Mouse (Mus musculus) limb, embryonic 11.5 days (tissue): ENCODE data around the gene Gdpd1. TPM values are rescaled to one million over a fixed set of nuclear protein-coding genes. Genes with fewer than 3 reads are reported as not detected.
A peak's percentile ranks its signal among the peaks of the same experiment; 100 is the strongest.

ENCODE experiments used
- ATAC-seq: fragments of 200-750 bp; cut with Nextera tagmentation; 2 replicates; pipeline ENCODE4 v1.8.0; 2017; ENCODE audit warnings: low read depth; ENCODE audit not compliant: insufficient number of reproducible peaks, low FRiP score, low TSS enrichment
- DNase-seq: peaks from one replicate; pipeline ENCODE4 v3.0.0-alpha.2; 2015; ENCODE audit warnings: low spot score
- H3K27ac ChIP-seq: fragments of 300-500 bp; sonication (generic); replicated peaks from 2 replicates; pipeline ENCODE4 v1.5.1; 2014; ENCODE audit warnings: low read depth, mild to moderate bottlenecking, low read length
- H3K27me3 ChIP-seq: fragments of 300-500 bp; sonication (generic); 2 replicates; pipeline ENCODE4 v1.6.1; 2014; ENCODE audit warnings: mild to moderate bottlenecking, low read length, mixed read lengths; ENCODE audit not compliant: control insufficient read depth, insufficient read depth
- H3K36me3 ChIP-seq: fragments of 300-500 bp; sonication (generic); 2 replicates; pipeline ENCODE4 v1.6.1; 2014; ENCODE audit warnings: mild to moderate bottlenecking, low read length, moderate library complexity, mixed read lengths; ENCODE audit not compliant: control insufficient read depth, insufficient read depth
- H3K4me1 ChIP-seq: fragments of 300-500 bp; sonication (generic); 2 replicates; pipeline ENCODE4 v1.6.1; 2014; ENCODE audit warnings: low read length, mixed read lengths; ENCODE audit not compliant: control insufficient read depth, insufficient read depth
- H3K4me2 ChIP-seq: fragments of 300-500 bp; sonication (generic); 2 replicates; pipeline ENCODE4 v1.6.1; 2014; ENCODE audit warnings: low read depth, mild to moderate bottlenecking, moderate library complexity; ENCODE audit not compliant: severe bottlenecking
- H3K4me3 ChIP-seq: fragments of 300-500 bp; sonication (generic); 2 replicates; pipeline ENCODE4 v1.5.1; 2014; ENCODE audit warnings: low read depth, low read length
- H3K9ac ChIP-seq: fragments of 300-500 bp; sonication (generic); 2 replicates; pipeline ENCODE4 v1.6.1; 2014; ENCODE audit warnings: mild to moderate bottlenecking, low read length
- H3K9me3 ChIP-seq: fragments of 300-500 bp; sonication (generic); 2 replicates; pipeline ENCODE4 v1.6.1; 2016; ENCODE audit warnings: low read length; ENCODE audit not compliant: control insufficient read depth
- WGBS: fragments of 180-500 bp; shearing (Covaris S2); extraction: QIAGEN DNeasy Blood & Tissue Kit; methylation state at CpG from one replicate; pipeline ENCODE4 v1.1.7; 2014; 5-methylcytosine and 5-hydroxymethylcytosine counted together
- polyA plus RNA-seq: library from polyadenylated mRNA; unstranded; fragments of >200 nt; fragmentation: Nextera tagmentation; extraction: Ambion mirVana; gene quantifications from 2 replicates; pipeline ENCODE4 v1.2.1, GENCODE M21; 2014

The Gdpd1 gene
- 25.6 and 27.1 TPM in 2 replicates for polyA plus RNA-seq

GRCm38 (mm10) chr11:87073866-87074440 is at the start of gene Gdpd1:
Gene Gdpd1, minus strand, starts transcription at chr11:87074062.
- ATAC-seq, result peak; percentile 87
- Histone ChIP-seq H3K9ac (peak within 1 kb of the TSS; percentile 77), H3K4me1 (peaks cover 7% of the 10 kb centered on the region; the same call in 1 of the 2 replicates), H3K4me3 (peak within 1 kb of the TSS; percentile 57), H3K27me3 (no peaks in the 10 kb centered on the region), H3K27ac (no peak within 1 kb of the TSS; the same call in 1 of the 2 replicates), H3K36me3 (peaks cover 2% of the 10 kb centered on the region; the same call in 1 of the 2 replicates), H3K9me3 (no peaks in the 10 kb centered on the region), H3K4me2 (peak within 1 kb of the TSS; percentile 80)
- DNase-seq, result peak; percentile 92
- WGBS, result 1% methylated on average over 43 of the region's 43 CpGs

GRCm38 (mm10) chr11:87121864-87122263 is 48.0 kb upstream of the Gdpd1 start:
- Histone ChIP-seq H3K9ac (no peak overlapping the region), H3K9me3 (no peaks in the 10 kb centered on the region), H3K36me3 (peaks cover 27% of the 10 kb centered on the region), H3K27ac (no peak overlapping the region), H3K27me3 (no peaks in the 10 kb centered on the region), H3K4me1 (no peaks in the 10 kb centered on the region), H3K4me2 (no peak overlapping the region), H3K4me3 (no peak overlapping the region)
- DNase-seq, result no peak
- 87% methylated on average over 8 of the region's 8 CpGs for WGBS
- ATAC-seq, result no peak

- no peaks in the 10 kb centered on the region for H3K9me3 ChIP-seq
- peak overlapping the region; percentile 100 for H3K9ac ChIP-seq
- H3K4me2 ChIP-seq, result peak overlapping the region; percentile 43
- H3K36me3 ChIP-seq, result peaks cover 13% of the 10 kb centered on the region
- 0 out of 2 replicates have a peak, but pooled peaks cover 5% of the 10 kb centered on the region for H3K4me1 ChIP-seq
- no peak for ATAC-seq
- WGBS, result 10% methylated on average over 9 of the region's 9 CpGs
- peak overlapping the region; percentile 96 for H3K27ac ChIP-seq
- no peaks in the 10 kb centered on the region for H3K27me3 ChIP-seq
- H3K4me3 ChIP-seq, result peak overlapping the region; percentile 98
- DNase-seq, result no peak
Measured at GRCm38 (mm10) chr11:87110172-87110909, 36.5 kb upstream of the Gdpd1 start.

GRCm38 (mm10) chr11:87109519-87110171 is 35.8 kb upstream of the Gdpd1 start:
- Histone ChIP-seq H3K9ac (peak overlapping the region; percentile 100), H3K27me3 (no peaks in the 10 kb centered on the region), H3K36me3 (peaks cover 7% of the 10 kb centered on the region; the same call in 1 of the 2 replicates), H3K4me1 (0 out of 2 replicates have a peak, but pooled peaks cover 5% of the 10 kb centered on the region), H3K27ac (peak overlapping the region; percentile 96), H3K4me2 (peak overlapping the region; percentile 43), H3K9me3 (no peaks in the 10 kb centered on the region), H3K4me3 (peak overlapping the region; percentile 98)
- WGBS, result under 1% methylated on average over 42 of the region's 42 CpGs
- ATAC-seq (no peak), DNase-seq (peak; percentile 75)

GRCm38 (mm10) chr11:87108755-87109518 is 35.1 kb upstream of the Gdpd1 start, which contains the start of gene Ska2:
Gene Ska2, plus strand, starts transcription at chr11:87109234.
- peak; percentile 100 for ATAC-seq
- under 1% methylated on average over 40 of the region's 40 CpGs for WGBS
- H3K36me3 ChIP-seq, result peaks cover 11% of the 10 kb centered on the region; the same call in 1 of the 2 replicates

GRCm38 (mm10) chr11:87108409-87108754 is 34.5 kb upstream of the Gdpd1 start, which contains the start of gene Prr11:
Gene Prr11, minus strand, starts transcription at chr11:87108708.
- peak within 1 kb of the TSS; percentile 60 for H3K4me2 ChIP-seq
- peak within 1 kb of the TSS; percentile 98 for H3K4me3 ChIP-seq
- 0 out of 2 replicates have a peak, but pooled peaks cover 5% of the 10 kb centered on the region for H3K4me1 ChIP-seq
- DNase-seq, result no peak
- peak within 1 kb of the TSS; percentile 96 for H3K27ac ChIP-seq
- no peaks in the 10 kb centered on the region for H3K9me3 ChIP-seq
- peak within 1 kb of the TSS; percentile 100 for H3K9ac ChIP-seq
- H3K36me3 ChIP-seq, result peaks cover 8% of the 10 kb centered on the region; the same call in 1 of the 2 replicates
- no peak for ATAC-seq
- 0% methylated on average over 14 of the region's 14 CpGs for WGBS
- H3K27me3 ChIP-seq, result no peaks in the 10 kb centered on the region

More at GRCm38 (mm10) chr11:87108755-87109518, 35.1 kb upstream of the Gdpd1 start, which contains the start of gene Ska2:
- Histone ChIP-seq H3K27ac (peak within 1 kb of the TSS; percentile 96), H3K9ac (peak within 1 kb of the TSS; percentile 100), H3K4me2 (peak within 1 kb of the TSS; percentile 60), H3K4me1 (0 out of 2 replicates have a peak, but pooled peaks cover 5% of the 10 kb centered on the region), H3K27me3 (no peaks in the 10 kb centered on the region), H3K9me3 (no peaks in the 10 kb centered on the region), H3K4me3 (peak within 1 kb of the TSS; percentile 98)
- peak; percentile 99 for DNase-seq

GRCm38 (mm10) chr11:87087142-87087541 is 13.3 kb upstream of the Gdpd1 start:
- H3K27ac ChIP-seq, result no peak overlapping the region
- peaks cover 14% of the 10 kb centered on the region for H3K4me1 ChIP-seq
- H3K9ac ChIP-seq, result no peak overlapping the region
- H3K36me3 ChIP-seq, result peaks cover 12% of the 10 kb centered on the region
- H3K27me3 ChIP-seq, result no peaks in the 10 kb centered on the region
- H3K4me3 ChIP-seq, result peak overlapping the region; percentile 72
- peak overlapping the region; percentile 71; the same call in 1 of the 2 replicates for H3K4me2 ChIP-seq
- H3K9me3 ChIP-seq, result no peaks in the 10 kb centered on the region
- ATAC-seq, result no peak
- DNase-seq, result no peak
- WGBS, result 67% methylated on average over 2 of the region's 2 CpGs
